Mouse (Mus musculus) kidney, adult 2 months (tissue): ENCODE results near the gene Sox12. TPM values are rescaled to one million over a fixed set of nuclear protein-coding genes. Genes with fewer than 3 reads are reported as not detected.

Experiments used
- DNase-seq: peaks from one replicate; pipeline ENCODE4 v3.0.0; 2021
- H3K27ac ChIP-seq: fragments of 200-500 bp; 2 replicates; pipeline ENCODE4 v1.5.1; 2012; ENCODE audit warnings: low read depth, low read length, control low read depth, inconsistent platforms; ENCODE audit not compliant: insufficient read depth
- H3K27me3 ChIP-seq: fragments of 200-500 bp; replicated peaks from 2 replicates; pipeline ENCODE4 v1.6.1; 2012; ENCODE audit warnings: mild to moderate bottlenecking, moderate library complexity, low read length, inconsistent platforms; ENCODE audit not compliant: control insufficient read depth, insufficient read depth
- H3K36me3 ChIP-seq: fragments of 200-500 bp; 2 replicates; pipeline ENCODE4 v1.6.1; 2012; ENCODE audit warnings: mild to moderate bottlenecking, moderate library complexity, low read length, inconsistent platforms; ENCODE audit not compliant: control insufficient read depth, insufficient read depth
- H3K4me1 ChIP-seq: fragments of 200-500 bp; 2 replicates; pipeline ENCODE4 v1.6.1; 2011; ENCODE audit warnings: low read length; ENCODE audit not compliant: control insufficient read depth, insufficient read depth
- H3K4me3 ChIP-seq: fragments of 200-500 bp; 2 replicates; pipeline ENCODE4 v1.5.1; 2011; ENCODE audit warnings: mild to moderate bottlenecking, low read depth, low read length, control low read depth; ENCODE audit not compliant: insufficient read depth
- CTCF ChIP-seq: fragments of 200-500 bp; conservative IDR thresholded peaks from 2 replicates; pipeline ENCODE4 v1.5.1; 2011; ENCODE audit warnings: low read depth, mild to moderate bottlenecking, control low read depth, low read length, moderate library complexity, mixed read lengths; ENCODE audit not compliant: insufficient read depth, insufficient read length
- POLR2A ChIP-seq: fragments of 200-500 bp; IDR thresholded peaks from one replicate; pipeline ENCODE4 v1.6.1; 2011; ENCODE audit warnings: low read depth, low read length, control low read depth
- WGBS: fragments of 180-500 bp; shearing (Covaris S2); methylation state at CpG from one replicate; pipeline ENCODE4 v1.1.7; 2018; 5-methylcytosine and 5-hydroxymethylcytosine counted together
- polyA plus RNA-seq: library from polyadenylated mRNA; depleted of rRNA; stranded (reverse); fragments of >200 nt; gene quantifications from 2 replicates; pipeline ENCODE4 v1.2.3, GENCODE M21; 2012

Sox12 gene
- polyA plus RNA-seq, 1 experiment = 9.1 TPM

DNA sequence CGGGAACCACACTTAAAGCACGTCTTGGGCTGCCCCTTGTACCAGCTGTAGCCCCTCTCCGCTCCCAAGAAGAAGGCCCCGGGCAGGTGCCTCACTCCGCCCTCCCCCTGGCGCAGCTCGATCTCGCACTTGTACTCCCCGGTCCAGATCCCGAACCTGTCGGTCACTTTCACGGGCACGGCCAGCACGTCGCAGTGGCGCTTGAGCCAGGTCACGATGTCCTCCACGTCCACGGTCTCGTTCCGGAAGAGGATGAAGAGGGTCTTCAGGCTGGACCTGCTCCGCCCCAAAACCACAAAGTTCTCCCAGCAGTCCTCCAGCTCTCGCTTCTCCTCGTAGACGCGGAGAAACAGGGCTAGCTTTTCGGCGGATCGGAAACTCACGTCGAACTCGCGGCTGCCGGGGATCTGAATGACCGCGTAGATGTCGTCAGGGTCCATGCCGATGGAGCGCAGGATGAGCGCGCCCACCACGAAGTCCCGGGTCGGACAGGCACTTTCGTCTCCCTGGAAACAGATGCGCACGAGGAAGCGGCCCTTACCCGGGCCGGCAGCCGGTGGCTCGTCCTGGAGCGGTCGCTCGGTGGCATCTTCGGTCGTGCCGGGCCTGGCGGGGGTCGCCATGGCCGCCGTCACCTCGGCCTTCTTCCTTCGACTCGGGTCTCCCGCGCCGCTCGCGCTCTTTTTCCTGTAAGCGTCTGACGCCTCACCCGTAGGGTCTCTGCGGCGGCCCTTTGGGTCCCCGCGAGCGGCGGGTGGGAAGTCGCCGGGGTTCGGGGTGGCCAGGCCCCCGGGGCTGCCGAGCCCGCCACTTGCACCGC lies 16.1 kb upstream of the Sox12 start:
- H3K4me1 ChIP-seq = peaks cover 12% of the 10 kb centered on the region; the same call in 1 of the 2 replicates
- H3K36me3 ChIP-seq = no peaks in the 10 kb centered on the region
- H3K27ac ChIP-seq = peak overlapping the region; percentile 97
- WGBS = 2% methylated on average over 86 of the region's 86 CpGs
- peak overlapping the region; percentile 97 for H3K4me3 ChIP-seq
- peak; percentile 52 for DNase-seq
- no peaks in the 10 kb centered on the region for H3K27me3 ChIP-seq
- TF ChIP-seq CTCF = no peak
- no peak for TF ChIP-seq POLR2A

GRCm38 (mm10) chr2:152413158-152413764 lies 15.4 kb upstream of the Sox12 start:
- peak overlapping the region; percentile 97 for H3K27ac ChIP-seq
- H3K4me1 ChIP-seq = peaks cover 12% of the 10 kb centered on the region; the same call in 1 of the 2 replicates
- H3K36me3 ChIP-seq = no peaks in the 10 kb centered on the region
- peak; percentile 66 for DNase-seq
- H3K4me3 ChIP-seq = peak overlapping the region; percentile 97
- 15% methylated on average over 21 of the region's 21 CpGs for WGBS
- peak; percentile 37 for TF ChIP-seq POLR2A
- TF ChIP-seq CTCF = no peak
- no peaks in the 10 kb centered on the region for H3K27me3 ChIP-seq

- TF ChIP-seq CTCF (no peak), POLR2A (no peak)
- Histone ChIP-seq H3K27ac (no peak overlapping the region), H3K4me3 (peak overlapping the region; percentile 7; the same call in 1 of the 2 replicates), H3K36me3 (no peaks in the 10 kb centered on the region), H3K4me1 (peaks cover 12% of the 10 kb centered on the region; the same call in 1 of the 2 replicates), H3K27me3 (no peaks in the 10 kb centered on the region)
- DNase-seq = peak; percentile 23
- 22% methylated on average over 15 of the region's 15 CpGs for WGBS
Measured at GRCm38 (mm10) chr2:152412526-152413157, 14.8 kb upstream of the Sox12 start.

DNA sequence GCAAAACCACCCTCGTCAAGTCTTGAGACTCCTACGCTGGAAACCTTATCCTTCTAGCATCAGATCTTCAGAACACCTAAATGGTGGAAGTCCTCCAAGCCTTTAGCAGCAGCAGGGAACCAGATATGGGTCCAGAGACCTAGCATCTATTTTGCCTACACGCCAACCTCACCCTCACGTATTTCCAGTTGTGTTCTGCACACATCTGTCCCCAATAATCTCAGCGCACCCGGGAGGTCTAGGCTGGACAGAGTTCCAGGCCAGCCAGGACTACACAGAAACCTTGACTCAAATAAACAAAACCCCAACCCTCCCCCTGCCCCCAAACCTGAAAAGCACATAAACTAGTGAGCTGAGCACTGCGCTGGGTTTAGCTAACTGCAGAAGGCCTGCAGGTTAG lies 13.6 kb upstream of the Sox12 start:
- H3K27me3 ChIP-seq = no peaks in the 10 kb centered on the region
- peaks cover 14% of the 10 kb centered on the region; the same call in 1 of the 2 replicates for H3K4me1 ChIP-seq
- H3K4me3 ChIP-seq = no peak overlapping the region
- H3K36me3 ChIP-seq = no peaks in the 10 kb centered on the region
- H3K27ac ChIP-seq = peak overlapping the region; percentile 8; the same call in 1 of the 2 replicates
- 55% methylated on average over 7 of the region's 7 CpGs for WGBS
- TF ChIP-seq CTCF = no peak
- no peak for DNase-seq

- Histone ChIP-seq H3K4me3 (no peak overlapping the region), H3K4me1 (peaks cover 17% of the 10 kb centered on the region; the same call in 1 of the 2 replicates), H3K27ac (peak overlapping the region; percentile 84), H3K36me3 (no peaks in the 10 kb centered on the region), H3K27me3 (no peaks in the 10 kb centered on the region)
- WGBS = 20% methylated on average over 15 of the region's 15 CpGs
- DNase-seq = peak; percentile 85
- no peak for TF ChIP-seq POLR2A
- no peak for TF ChIP-seq CTCF
Measured at GRCm38 (mm10) chr2:152410971-152411371, 13.1 kb upstream of the Sox12 start.

DNA sequence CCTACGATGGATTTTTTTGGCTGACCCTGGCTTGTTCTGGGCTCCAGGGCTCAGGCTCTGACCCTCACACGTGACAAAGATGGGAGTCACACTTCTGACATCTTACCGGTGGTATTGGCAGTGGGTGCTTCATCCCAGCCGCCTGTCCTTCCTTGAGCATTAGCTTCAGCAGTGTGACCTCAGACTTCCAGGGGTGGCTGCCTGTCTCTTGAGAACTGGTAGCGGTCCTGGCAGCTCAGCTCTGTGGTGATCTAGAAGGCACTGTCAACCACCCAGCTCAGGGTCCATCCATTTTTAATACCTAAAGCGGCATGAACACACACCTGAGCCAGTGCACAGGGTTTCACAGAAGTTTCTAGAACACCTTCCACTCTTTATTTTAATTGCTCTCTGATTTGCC lies 11.9 kb upstream of the Sox12 start:
- Histone ChIP-seq H3K4me3 (no peak overlapping the region), H3K36me3 (no peaks in the 10 kb centered on the region), H3K4me1 (peaks cover 16% of the 10 kb centered on the region), H3K27ac (no peak overlapping the region; the same call in 1 of the 2 replicates), H3K27me3 (no peaks in the 10 kb centered on the region)
- 70% methylated on average over 6 of the region's 6 CpGs for WGBS
- DNase-seq = no peak
- TF ChIP-seq POLR2A = no peak

- H3K36me3 ChIP-seq = no peaks in the 10 kb centered on the region
- under 1% methylated on average over 19 of the region's 19 CpGs for WGBS
- peak; percentile 99 for DNase-seq
- 0 out of 2 replicates have a peak overlapping the region, but pooled peaks have one; percentile 18 for H3K27ac ChIP-seq
- TF ChIP-seq POLR2A (no peak), CTCF (0 out of 2 replicates have a peak, but pooled peaks have one; percentile 2)
- H3K4me3 ChIP-seq = peak overlapping the region; percentile 25; the same call in 1 of the 2 replicates
- H3K27me3 ChIP-seq = no peaks in the 10 kb centered on the region
- peaks cover 11% of the 10 kb centered on the region for H3K4me1 ChIP-seq
Measured at GRCm38 (mm10) chr2:152406126-152406525, 8.3 kb upstream of the Sox12 start.
